Mouse (Mus musculus): ENCODE data around the gene Ndufv1.

GRCm38 (mm10) chr19:3990804-3991203 is 21.8 kb downstream of the Ndufv1 start:
- TF ChIP-seq POLR2A (IDR thresholded peaks at IDR 0.05; ENCODE audit: insufficient read depth, low read length) (no peak), CTCF (IDR thresholded peaks at IDR 0.05; ENCODE audit: low read depth, low read length) (no peak)

All from ES-Bruce4 (cell line).